Mouse (Mus musculus) E14TG2a.4 (cell line): ENCODE measurements at regions not wholly inside any gene's neighbourhood (a gene's known extent, or its start where the extent isn't known, plus 50 kb on each side); places are given as distances from the start of the nearest gene placed in this dataset.

Source experiments
- H3K27me3 ChIP-seq: 2 replicates; pipeline ENCODE4 v1.6.1; 2014; ENCODE audit warnings: low read length, control low read depth; ENCODE audit not compliant: insufficient read depth
- H3K36me3 ChIP-seq: 2 replicates; pipeline ENCODE4 v1.6.1; 2014; ENCODE audit warnings: low read length, control low read depth; ENCODE audit not compliant: insufficient read depth
- H3K4me1 ChIP-seq: replicated peaks from 2 replicates; pipeline ENCODE4 v1.6.1; 2014; ENCODE audit warnings: low read depth, low read length, control low read depth
- H3K4me3 ChIP-seq: replicated peaks from 2 replicates; pipeline ENCODE4 v1.5.1; 2014; ENCODE audit warnings: mild to moderate bottlenecking, low read length
- H3K9me3 ChIP-seq: 2 replicates; pipeline ENCODE4 v1.6.1; 2014; ENCODE audit warnings: low read length, control low read depth
- CTCF ChIP-seq: conservative IDR thresholded peaks from 2 replicates; pipeline ENCODE4 v1.5.1; 2014; ENCODE audit warnings: low read length
- NANOG ChIP-seq: IDR thresholded peaks from 2 replicates; pipeline ENCODE4 v1.6.1; 2014; ENCODE audit warnings: borderline replicate concordance, low read length, mixed read lengths
- POU5F1 ChIP-seq: IDR thresholded peaks from 2 replicates; pipeline ENCODE4 v1.6.1; 2014; ENCODE audit warnings: low read length, borderline replicate concordance

GRCm38 (mm10) chr14:33864796-33865195 is 58.6 kb upstream of the Gdf10 start:
- Histone ChIP-seq H3K9me3 (peaks cover 5% of the 10 kb centered on the region), H3K4me3 (no peak overlapping the region), H3K27me3 (no peaks in the 10 kb centered on the region), H3K36me3 (no peaks in the 10 kb centered on the region), H3K4me1 (no peaks in the 10 kb centered on the region)
- TF ChIP-seq CTCF (no peak), POU5F1 (no peak), NANOG (no peak)

- TF ChIP-seq NANOG, result no peak
- no peak for TF ChIP-seq CTCF
- TF ChIP-seq POU5F1, result no peak
- no peaks in the 10 kb centered on the region for H3K36me3 ChIP-seq
- no peaks in the 10 kb centered on the region for H3K27me3 ChIP-seq
- H3K4me1 ChIP-seq, result no peaks in the 10 kb centered on the region
- no peak overlapping the region for H3K4me3 ChIP-seq
- H3K9me3 ChIP-seq, result peaks cover 5% of the 10 kb centered on the region
These were observed 57.6 kb upstream of the Gdf10 start for GRCm38 (mm10) chr14:33865746-33866145.

DNA sequence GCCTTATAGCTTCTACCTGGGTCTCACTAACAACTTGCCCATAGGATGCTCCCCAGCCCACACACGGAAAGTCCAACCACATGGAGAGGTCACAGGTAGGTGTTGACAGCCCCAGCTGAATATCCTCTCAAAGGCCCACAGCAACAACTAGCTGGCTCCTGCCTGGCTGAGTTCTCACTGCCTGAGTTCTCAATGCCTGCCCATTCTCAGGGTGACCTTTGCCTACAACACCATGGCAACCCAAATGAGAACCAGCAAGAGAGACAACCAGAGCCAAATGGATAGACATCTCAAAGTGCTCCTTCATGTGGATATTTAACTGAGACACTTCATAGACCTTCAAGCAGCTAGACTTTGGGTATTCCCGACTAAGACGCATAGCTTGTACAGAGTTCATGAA is 55.7 kb upstream of the Gdf10 start:
- no peaks in the 10 kb centered on the region for H3K27me3 ChIP-seq
- H3K36me3 ChIP-seq, result no peaks in the 10 kb centered on the region
- no peak overlapping the region for H3K4me3 ChIP-seq
- H3K4me1 ChIP-seq, result no peaks in the 10 kb centered on the region
- no peak for TF ChIP-seq NANOG
- TF ChIP-seq CTCF, result no peak
- TF ChIP-seq POU5F1, result no peak
- H3K9me3 ChIP-seq, result peaks cover 5% of the 10 kb centered on the region
